Mouse (Mus musculus) liver, embryonic 14.5 days (tissue): ENCODE results near the gene Isg20l2.

Experiments
- CTCF ChIP-seq: IDR thresholded peaks from 2 replicates; pipeline ENCODE4 v1.5.1; 2016; ENCODE audit warnings: antibody characterized with exemption, low read depth, control low read depth
- EP300 ChIP-seq: IDR thresholded peaks from 2 replicates; pipeline ENCODE4 v1.6.1; 2016; ENCODE audit warnings: antibody characterized with exemption, low read depth

DNA sequence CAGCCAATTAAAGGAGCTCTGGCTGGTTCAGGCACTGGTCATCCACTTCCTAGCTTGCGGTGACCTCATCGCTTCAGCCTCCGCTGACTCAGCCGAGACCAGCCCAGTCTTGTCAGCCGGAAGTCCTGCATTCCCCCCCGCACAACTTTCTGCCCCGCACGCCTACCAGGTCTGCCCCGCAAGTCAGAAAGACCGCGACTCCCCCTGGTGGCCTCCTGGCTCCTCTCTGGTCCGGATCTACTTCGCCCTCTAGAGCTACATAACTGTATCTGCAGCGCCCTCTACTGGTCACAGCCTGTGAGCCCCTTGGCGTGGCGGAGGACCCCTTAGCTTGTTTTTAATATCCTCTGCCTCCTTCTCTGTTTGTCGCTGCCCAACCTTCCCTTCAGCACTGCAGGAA is 56.8 kb downstream of the Isg20l2 start:
- TF ChIP-seq EP300 (0 out of 2 replicates have a peak, but pooled peaks have one; percentile 5), CTCF (peak; percentile 97)
